Mouse (Mus musculus) liver, embryonic 13.5 days (tissue): ENCODE data around the gene Alg2. TPM values are rescaled to one million over a fixed set of nuclear protein-coding genes. Genes with fewer than 3 reads are reported as not detected.
A peak's percentile ranks its signal among the peaks of the same experiment; 100 is the strongest.

Source experiments
- ATAC-seq: fragments of 200-750 bp; cut with Nextera tagmentation; 2 replicates; pipeline ENCODE4 v1.8.0; 2017; ENCODE audit warnings: low read depth, mild to moderate bottlenecking, moderate number of reproducible peaks, moderate library complexity
- DNase-seq: peaks from one replicate; pipeline ENCODE4 v3.0.0; 2022
- H3K27ac ChIP-seq: fragments of 300-500 bp; sonication (generic); 2 replicates; pipeline ENCODE4 v1.5.1; 2015; ENCODE audit warnings: moderate library complexity, mild to moderate bottlenecking, inconsistent platforms
- H3K27me3 ChIP-seq: fragments of 300-500 bp; sonication (generic); 2 replicates; pipeline ENCODE4 v1.6.1; 2015; ENCODE audit warnings: mild to moderate bottlenecking, inconsistent platforms
- H3K36me3 ChIP-seq: fragments of 300-500 bp; sonication (generic); 2 replicates; pipeline ENCODE4 v1.6.1; 2015; ENCODE audit warnings: mild to moderate bottlenecking, inconsistent platforms
- H3K4me1 ChIP-seq: fragments of 300-500 bp; sonication (generic); replicated peaks from 2 replicates; pipeline ENCODE4 v1.6.1; 2015; ENCODE audit warnings: inconsistent platforms
- H3K4me2 ChIP-seq: fragments of 300-500 bp; sonication (generic); 2 replicates; pipeline ENCODE4 v1.6.1; 2015; ENCODE audit warnings: inconsistent platforms, mild to moderate bottlenecking, moderate library complexity
- H3K4me3 ChIP-seq: fragments of 300-500 bp; sonication (generic); replicated peaks from 2 replicates; pipeline ENCODE4 v1.5.1; 2015; ENCODE audit warnings: mild to moderate bottlenecking, inconsistent platforms
- H3K9ac ChIP-seq: fragments of 300-500 bp; sonication (generic); 2 replicates; pipeline ENCODE4 v1.6.1; 2015; ENCODE audit warnings: mild to moderate bottlenecking, inconsistent platforms
- H3K9me3 ChIP-seq: fragments of 300-500 bp; sonication (generic); replicated peaks from 2 replicates; pipeline ENCODE4 v1.6.1; 2016; ENCODE audit warnings: inconsistent platforms
- WGBS: fragments of 180-500 bp; shearing (Covaris S2); methylation state at CpG from one replicate; pipeline ENCODE4 v1.1.7; 2015; ENCODE audit not compliant: insufficient replicate concordance; 5-methylcytosine and 5-hydroxymethylcytosine counted together
- polyA plus RNA-seq: library from polyadenylated mRNA; unstranded; fragments of >200 nt; fragmentation: Nextera tagmentation; extraction: Ambion mirVana; gene quantifications from 2 replicates; pipeline ENCODE4 v1.2.1, GENCODE M21; 2015

The Alg2 gene
- polyA plus RNA-seq, 1 experiment from 2014 or later, result 16.2 TPM

- H3K27ac ChIP-seq, result no peak overlapping the region
- H3K4me2 ChIP-seq, result no peak overlapping the region
- no peak overlapping the region for H3K4me3 ChIP-seq
- 36% methylated on average over 5 of the region's 5 CpGs for WGBS
- no peak for ATAC-seq
- 0 out of 2 replicates have a peak, but pooled peaks cover 10% of the 10 kb centered on the region for H3K27me3 ChIP-seq
- H3K9ac ChIP-seq, result no peak overlapping the region
- DNase-seq, result no peak
- no peaks in the 10 kb centered on the region for H3K36me3 ChIP-seq
- no peaks in the 10 kb centered on the region for H3K4me1 ChIP-seq
- no peaks in the 10 kb centered on the region for H3K9me3 ChIP-seq
These were observed 25.0 kb downstream of the Alg2 start for GRCm38 (mm10) chr4:47449116-47449515.

GRCm38 (mm10) chr4:47448526-47448925, 25.6 kb downstream of the Alg2 start:
- H3K9me3 ChIP-seq, result no peaks in the 10 kb centered on the region
- ATAC-seq, result no peak
- H3K36me3 ChIP-seq, result no peaks in the 10 kb centered on the region
- H3K4me1 ChIP-seq, result no peaks in the 10 kb centered on the region
- 64% methylated on average over 3 of the region's 3 CpGs for WGBS
- no peak overlapping the region for H3K27ac ChIP-seq
- no peak overlapping the region for H3K4me2 ChIP-seq
- H3K4me3 ChIP-seq, result no peak overlapping the region
- no peak overlapping the region for H3K9ac ChIP-seq
- 0 out of 2 replicates have a peak, but pooled peaks cover 10% of the 10 kb centered on the region for H3K27me3 ChIP-seq
- DNase-seq, result no peak

GRCm38 (mm10) chr4:47440951-47441350, 33.2 kb downstream of the Alg2 start:
- H3K4me2 ChIP-seq, result no peak overlapping the region
- H3K4me1 ChIP-seq, result peaks cover 12% of the 10 kb centered on the region
- H3K9ac ChIP-seq, result no peak overlapping the region
- H3K27ac ChIP-seq, result no peak overlapping the region
- H3K9me3 ChIP-seq, result no peaks in the 10 kb centered on the region
- ATAC-seq, result no peak
- WGBS, result 76% methylated on average over 11 of the region's 11 CpGs
- H3K4me3 ChIP-seq, result no peak overlapping the region
- peaks cover 13% of the 10 kb centered on the region for H3K27me3 ChIP-seq
- no peaks in the 10 kb centered on the region for H3K36me3 ChIP-seq
- no peak for DNase-seq

GRCm38 (mm10) chr4:47438956-47439355, 35.2 kb downstream of the Alg2 start:
- no peaks in the 10 kb centered on the region for H3K9me3 ChIP-seq
- no peak for DNase-seq
- 64% methylated on average over 6 of the region's 6 CpGs for WGBS
- no peak overlapping the region for H3K4me2 ChIP-seq
- H3K27me3 ChIP-seq, result peaks cover 13% of the 10 kb centered on the region
- no peak for ATAC-seq
- H3K27ac ChIP-seq, result no peak overlapping the region
- no peaks in the 10 kb centered on the region for H3K36me3 ChIP-seq
- no peak overlapping the region for H3K4me3 ChIP-seq
- peaks cover 12% of the 10 kb centered on the region for H3K4me1 ChIP-seq
- H3K9ac ChIP-seq, result no peak overlapping the region

GRCm38 (mm10) chr4:47437365-47438340, 36.5 kb downstream of the Alg2 start:
- Histone ChIP-seq H3K27ac (no peak overlapping the region), H3K27me3 (peaks cover 13% of the 10 kb centered on the region), H3K4me2 (peak overlapping the region; percentile 83), H3K9ac (peak overlapping the region; percentile 60), H3K36me3 (no peaks in the 10 kb centered on the region), H3K4me1 (peaks cover 12% of the 10 kb centered on the region), H3K4me3 (peak overlapping the region; percentile 56), H3K9me3 (no peaks in the 10 kb centered on the region)
- DNase-seq, result peak; percentile 43
- WGBS, result 4% methylated on average over 33 of the region's 33 CpGs
- peak; percentile 23; the same call in 1 of the 2 replicates for ATAC-seq

- no peak for ATAC-seq
- Histone ChIP-seq H3K4me1 (peaks cover 12% of the 10 kb centered on the region), H3K27me3 (peaks cover 13% of the 10 kb centered on the region), H3K4me3 (no peak overlapping the region), H3K9me3 (no peaks in the 10 kb centered on the region), H3K36me3 (no peaks in the 10 kb centered on the region), H3K4me2 (no peak overlapping the region), H3K27ac (no peak overlapping the region), H3K9ac (no peak overlapping the region)
- WGBS, result 63% methylated on average over 28 of the region's 28 CpGs
- DNase-seq, result no peak
These were observed 38.4 kb downstream of the Alg2 start for GRCm38 (mm10) chr4:47435566-47436360.

GRCm38 (mm10) chr4:47435131-47435530, 39.0 kb downstream of the Alg2 start:
- ATAC-seq (no peak), DNase-seq (no peak)
- H3K4me1 ChIP-seq, result peaks cover 12% of the 10 kb centered on the region
- H3K4me3 ChIP-seq, result no peak overlapping the region
- no peaks in the 10 kb centered on the region for H3K36me3 ChIP-seq
- H3K9me3 ChIP-seq, result no peaks in the 10 kb centered on the region
- WGBS, result 74% methylated on average over 12 of the region's 12 CpGs
- no peak overlapping the region for H3K4me2 ChIP-seq
- H3K9ac ChIP-seq, result no peak overlapping the region
- no peak overlapping the region for H3K27ac ChIP-seq
- H3K27me3 ChIP-seq, result peaks cover 13% of the 10 kb centered on the region

- no peak for DNase-seq
- Histone ChIP-seq H3K27me3 (peaks cover 13% of the 10 kb centered on the region), H3K36me3 (no peaks in the 10 kb centered on the region), H3K4me3 (no peak overlapping the region), H3K9me3 (no peaks in the 10 kb centered on the region), H3K4me1 (peaks cover 9% of the 10 kb centered on the region), H3K27ac (no peak overlapping the region), H3K4me2 (no peak overlapping the region), H3K9ac (no peak overlapping the region)
- WGBS, result 72% methylated on average over 7 of the region's 7 CpGs
- ATAC-seq, result no peak
These were observed 41.4 kb downstream of the Alg2 start for GRCm38 (mm10) chr4:47432766-47433165.

- Histone ChIP-seq H3K27me3 (no peaks in the 10 kb centered on the region; the same call in 1 of the 2 replicates), H3K9ac (no peak overlapping the region), H3K36me3 (no peaks in the 10 kb centered on the region), H3K4me3 (no peak overlapping the region), H3K4me2 (no peak overlapping the region), H3K4me1 (no peaks in the 10 kb centered on the region), H3K9me3 (no peaks in the 10 kb centered on the region), H3K27ac (no peak overlapping the region)
- ATAC-seq (no peak), DNase-seq (no peak)
- 66% methylated on average over 5 of the region's 5 CpGs for WGBS
These were observed 43.1 kb downstream of the Alg2 start for GRCm38 (mm10) chr4:47431081-47431480.

GRCm38 (mm10) chr4:47430557-47430956, 43.6 kb downstream of the Alg2 start:
- ATAC-seq, result no peak

GRCm38 (mm10) chr4:47427606-47428005, 46.5 kb downstream of the Alg2 start:
- H3K27ac ChIP-seq, result no peak overlapping the region
- no peaks in the 10 kb centered on the region for H3K36me3 ChIP-seq
- no peak overlapping the region for H3K4me2 ChIP-seq
- peaks cover 1% of the 10 kb centered on the region for H3K4me1 ChIP-seq
- WGBS, result 52% methylated on average over 3 of the region's 3 CpGs
- ATAC-seq (no peak), DNase-seq (no peak)
- no peaks in the 10 kb centered on the region for H3K27me3 ChIP-seq
- no peak overlapping the region for H3K9ac ChIP-seq
- H3K4me3 ChIP-seq, result no peak overlapping the region
- no peaks in the 10 kb centered on the region for H3K9me3 ChIP-seq

More at GRCm38 (mm10) chr4:47430557-47430956, 43.6 kb downstream of the Alg2 start:
- Histone ChIP-seq H3K4me1 (no peaks in the 10 kb centered on the region), H3K9me3 (no peaks in the 10 kb centered on the region), H3K27ac (no peak overlapping the region), H3K9ac (no peak overlapping the region), H3K4me3 (no peak overlapping the region), H3K27me3 (no peaks in the 10 kb centered on the region), H3K4me2 (no peak overlapping the region), H3K36me3 (no peaks in the 10 kb centered on the region)
- no peak for DNase-seq
- WGBS, result 41% methylated on average over 6 of the region's 6 CpGs
